Mouse (Mus musculus) CH12.LX (cell line): Measurements from ENCODE around the gene Il33. TPM values are rescaled to one million over a fixed set of nuclear protein-coding genes. Genes with fewer than 3 reads are reported as not detected.

Experiments used
- DNase-seq: peaks from one replicate; pipeline ENCODE4 v3.0.0-alpha.2; 2013; ENCODE audit errors: extremely low read depth
- H3K27ac ChIP-seq: 2 replicates; pipeline ENCODE4 v1.5.1; 2012; ENCODE audit warnings: low read depth, mild to moderate bottlenecking, control low read depth, moderate library complexity; ENCODE audit not compliant: insufficient read depth
- H3K27me3 ChIP-seq: replicated peaks from 2 replicates; pipeline ENCODE3; 2012; ENCODE audit warnings: inconsistent platforms
- H3K36me3 ChIP-seq, 2 experiments: replicated peaks in 1 of 2; 2 replicates each; pipeline versions ENCODE3 to v1.6.1; 2012; ENCODE audit warnings: inconsistent platforms in 1 of 2, low read length in 1 of 2, mild to moderate bottlenecking in 1 of 2, mixed read lengths in 1 of 2, moderate library complexity in 1 of 2; ENCODE audit not compliant: control insufficient read depth in 1 of 2, insufficient read depth in 1 of 2
- H3K4me1 ChIP-seq, 2 experiments: 2 replicates each; pipeline ENCODE4 v1.6.1; 2012; ENCODE audit warnings: inconsistent platforms in 1 of 2, moderate library complexity in 1 of 2; ENCODE audit not compliant: insufficient read depth in 2 of 2, control insufficient read depth in 1 of 2
- H3K4me2 ChIP-seq: 2 replicates; pipeline ENCODE4 v1.6.1; 2012; ENCODE audit warnings: low read depth, mild to moderate bottlenecking, control low read depth; ENCODE audit not compliant: poor library complexity, insufficient read depth, severe bottlenecking
- H3K4me3 ChIP-seq, 3 experiments: fragments of 150-350 bp in 1 of 3; sonication (generic) in 1 of 3; replicated peaks in 1 of 3; 2 replicates each; pipeline versions ENCODE3 to v1.5.1; 2011 to 2012; ENCODE audit warnings: low read depth in 2 of 3, low read length in 2 of 3, mild to moderate bottlenecking in 2 of 3, moderate library complexity in 2 of 3, control low read depth in 1 of 3, improper control_type of control experiment in 1 of 3, inconsistent platforms in 1 of 3, mixed read lengths in 1 of 3; ENCODE audit not compliant: poor library complexity in 1 of 3
- H3K79me2 ChIP-seq: replicated peaks from 2 replicates; pipeline ENCODE4 v1.6.1; 2012; ENCODE audit warnings: mild to moderate bottlenecking, moderate library complexity; ENCODE audit not compliant: control insufficient read depth, poor library complexity, insufficient read depth, severe bottlenecking; ENCODE audit errors: extremely low read depth
- H3K9ac ChIP-seq: 2 replicates; pipeline ENCODE4 v1.6.1; 2012; ENCODE audit warnings: low read depth, mild to moderate bottlenecking, control low read depth, moderate library complexity; ENCODE audit not compliant: insufficient read depth
- H3K9me3 ChIP-seq: replicated peaks from 2 replicates; pipeline ENCODE3; 2012; ENCODE audit warnings: low read length, inconsistent platforms, mixed read lengths
- BHLHE40 ChIP-seq: IDR thresholded peaks from 2 replicates; pipeline ENCODE4 v1.6.1; 2011; ENCODE audit warnings: mild to moderate bottlenecking, low read depth, low read length, improper control_type of control experiment
- CHD1 ChIP-seq: IDR thresholded peaks from 2 replicates; pipeline ENCODE4 v1.6.1; 2012; ENCODE audit warnings: low read depth, low read length, improper control_type of control experiment, inconsistent platforms
- CHD2 ChIP-seq: IDR thresholded peaks from 2 replicates; pipeline ENCODE4 v1.6.1; 2011; ENCODE audit warnings: low read length, improper control_type of control experiment
- ELF1 ChIP-seq: IDR thresholded peaks from 2 replicates; pipeline ENCODE4 v1.6.1; 2014; ENCODE audit warnings: low read depth, mild to moderate bottlenecking, inconsistent platforms, low read length, improper control_type of control experiment
- EP300 ChIP-seq: IDR thresholded peaks from 2 replicates; pipeline ENCODE4 v1.6.1; 2011; ENCODE audit warnings: low read length, improper control_type of control experiment
- IRF4 ChIP-seq: IDR thresholded peaks from 2 replicates; pipeline ENCODE4 v1.6.1; 2014; ENCODE audit warnings: low read depth, mild to moderate bottlenecking, inconsistent platforms, low read length, improper control_type of control experiment
- JUND ChIP-seq: conservative IDR thresholded peaks from 2 replicates; pipeline ENCODE4 v1.6.1; 2011; ENCODE audit warnings: low read depth, low read length, improper control_type of control experiment
- KAT2A ChIP-seq: IDR thresholded peaks from 2 replicates; pipeline ENCODE4 v1.6.1; 2012; ENCODE audit warnings: low read length, improper control_type of control experiment, inconsistent platforms; ENCODE audit not compliant: insufficient replicate concordance
- MAX ChIP-seq: IDR thresholded peaks from 2 replicates; pipeline ENCODE4 v1.6.1; 2011; ENCODE audit warnings: low read length, improper control_type of control experiment
- MAZ ChIP-seq: IDR thresholded peaks from 2 replicates; pipeline ENCODE4 v1.6.1; 2012; ENCODE audit warnings: low read depth, mild to moderate bottlenecking, inconsistent platforms, low read length, improper control_type of control experiment, moderate library complexity
- MEF2A ChIP-seq: IDR thresholded peaks from 2 replicates; pipeline ENCODE4 v1.6.1; 2014; ENCODE audit warnings: low read depth, mild to moderate bottlenecking, inconsistent platforms, low read length, improper control_type of control experiment, borderline replicate concordance
- MXI1 ChIP-seq: IDR thresholded peaks from 2 replicates; pipeline ENCODE4 v1.6.1; 2011; ENCODE audit warnings: mild to moderate bottlenecking, low read depth, low read length, improper control_type of control experiment
- POLR2A ChIP-seq: IDR thresholded peaks from 2 replicates; pipeline ENCODE4 v1.6.1; 2011; ENCODE audit warnings: low read depth, mild to moderate bottlenecking, improper control_type of control experiment, low read length
- POLR2AphosphoS2 ChIP-seq: IDR thresholded peaks from 2 replicates; pipeline ENCODE4 v1.6.1; 2011; ENCODE audit warnings: low read depth, low read length, improper control_type of control experiment
- RAD21 ChIP-seq: IDR thresholded peaks from 2 replicates; pipeline ENCODE4 v1.6.1; 2011; ENCODE audit warnings: low read depth, mild to moderate bottlenecking, low read length, improper control_type of control experiment, moderate library complexity
- SMC3 ChIP-seq: IDR thresholded peaks from 2 replicates; pipeline ENCODE4 v1.6.1; 2011; ENCODE audit warnings: low read depth, low read length, improper control_type of control experiment
- TCF12 ChIP-seq: IDR thresholded peaks from 2 replicates; pipeline ENCODE4 v1.6.1; 2014; ENCODE audit warnings: low read depth, mild to moderate bottlenecking, inconsistent platforms, low read length, improper control_type of control experiment
- UBTF ChIP-seq: IDR thresholded peaks from 2 replicates; pipeline ENCODE4 v1.6.1; 2012; ENCODE audit warnings: low read depth, mild to moderate bottlenecking, inconsistent platforms, low read length, improper control_type of control experiment, moderate library complexity
- USF1 ChIP-seq: IDR thresholded peaks from 2 replicates; pipeline ENCODE4 v1.6.1; 2014; ENCODE audit warnings: low read depth, mild to moderate bottlenecking, inconsistent platforms, low read length, improper control_type of control experiment
- ZC3H11A ChIP-seq: IDR thresholded peaks from 2 replicates; pipeline ENCODE4 v1.6.1; 2012; ENCODE audit warnings: low read depth, mild to moderate bottlenecking, inconsistent platforms, low read length, improper control_type of control experiment
- ZKSCAN1 ChIP-seq: IDR thresholded peaks from 2 replicates; pipeline ENCODE4 v1.6.1; 2012; ENCODE audit warnings: low read depth, inconsistent platforms, low read length, improper control_type of control experiment, borderline replicate concordance
- ZNF384 ChIP-seq: IDR thresholded peaks from 2 replicates; pipeline ENCODE4 v1.6.1; 2012; ENCODE audit warnings: low read depth, low read length, improper control_type of control experiment, inconsistent platforms
- dilution Hi-C: fragments of 300-500 bp; cut with MboI; formaldehyde crosslinking; loops from 2 replicates; pipeline ENCODE4 v1.14.3; 2020; ENCODE audit warnings: low sequenced_read_pairs; ENCODE audit not compliant: extremely low pct_unique_long_range_greater_than_20kb, extremely low pct_ligation_motif_present
- in situ Hi-C: fragments of 300-500 bp; cut with MboI; formaldehyde crosslinking; loops from 3 replicates; pipeline ENCODE4 v1.14.3; 2019; ENCODE audit warnings: low sequenced_read_pairs, low pct_ligation_motif_present, low pct_unique_long_range_greater_than_20kb, mixed read lengths
- polyA plus RNA-seq: library from polyadenylated mRNA; unstranded; fragments of >175 nt; gene quantifications from 2 replicates; pipeline ENCODE4 v1.2.1, GENCODE M21; 2012; ENCODE audit warnings: low read depth; ENCODE audit not compliant: insufficient read length
- total RNA-seq, 2 experiments: library from RNA; depleted of rRNA; stranded (reverse); fragments of 300-350 nt in 1 of 2; fragments of >200 nt in 1 of 2; gene quantifications; 2 replicates each; pipeline ENCODE4 v1.2.3; 2012 to 2014

Gene Il33
- total and polyA plus RNA-seq, 3 experiments = 0.08 to 0.32 (median 0.24) TPM

- no peaks in the 10 kb centered on the region for H3K79me2 ChIP-seq
- TF ChIP-seq EP300 (no peak), KAT2A (no peak), IRF4 (no peak), POLR2AphosphoS2 (no peak)
- TF ChIP-seq, all 38 proteins: peak for 0
- no peak overlapping the region for H3K4me2 ChIP-seq
- dilution Hi-C loops = no loop called here
- H3K9ac ChIP-seq = no peak overlapping the region
- H3K9me3 ChIP-seq = no peaks in the 10 kb centered on the region
- no peaks in the 10 kb centered on the region for H3K36me3 ChIP-seq
- H3K27ac ChIP-seq = no peak overlapping the region
- DNase-seq = no peak
- in situ Hi-C loops = no loop called here
- H3K4me1 ChIP-seq = peaks cover 0 to 4% of the 10 kb centered on the region in 2 experiments; a peak in 1 of 4 replicates
- no peaks in the 10 kb centered on the region for H3K27me3 ChIP-seq
- H3K4me3 ChIP-seq = no peak overlapping the region
Observed at GRCm38 (mm10) chr19:29960906-29961305, 36.0 kb downstream of the Il33 start.

GRCm38 (mm10) chr19:29961842-29962241, 36.9 kb downstream of the Il33 start:
- no peak overlapping the region for H3K4me3 ChIP-seq
- in situ Hi-C loops = no loop called here
- no peak for TF ChIP-seq MAX
- no peak for TF ChIP-seq SMC3
- TF ChIP-seq MAZ = no peak
- TF ChIP-seq UBTF = no peak
- no peak for TF ChIP-seq CHD2
- TF ChIP-seq ELF1 = no peak
- TF ChIP-seq TCF12 = no peak
- no peak for TF ChIP-seq ZNF384
- no peak for TF ChIP-seq ZC3H11A
- no peak for TF ChIP-seq JUND
- no peak for TF ChIP-seq USF1
- no peak for TF ChIP-seq MEF2A
- no peak for TF ChIP-seq ZKSCAN1
- no peak for TF ChIP-seq MXI1
- no peak for TF ChIP-seq POLR2A
- no peak for TF ChIP-seq BHLHE40
- no peak for TF ChIP-seq RAD21
- no peak for TF ChIP-seq CHD1
- no peak for TF ChIP-seq EP300
- TF ChIP-seq, all 38 proteins: peak for 0
- no peaks in the 10 kb centered on the region for H3K79me2 ChIP-seq
- H3K4me1 ChIP-seq = peaks cover 0 to 4% of the 10 kb centered on the region in 2 experiments; a peak in 1 of 4 replicates
- H3K4me2 ChIP-seq = no peak overlapping the region
- DNase-seq = no peak
- H3K36me3 ChIP-seq = no peaks in the 10 kb centered on the region
- H3K27ac ChIP-seq = no peak overlapping the region
- no peak overlapping the region for H3K9ac ChIP-seq
- dilution Hi-C loops = no loop called here
- peaks cover 2% of the 10 kb centered on the region for H3K9me3 ChIP-seq
- H3K27me3 ChIP-seq = no peaks in the 10 kb centered on the region
